Mouse (Mus musculus) kidney, adult 10 weeks (tissue): ENCODE data around the gene Erlec1. TPM values are rescaled to one million over a fixed set of nuclear protein-coding genes. Genes with fewer than 3 reads are reported as not detected.

Source experiments
- polyA plus RNA-seq: library from polyadenylated mRNA; stranded (reverse); fragments of 350-450 nt; fragmentation: Illumina TruSeq; extraction: RNeasy Lipid Tissue Mini Kit (QIAGEN cat#74804); gene quantifications from one replicate; pipeline ENCODE4 v1.2.3, GENCODE M21; 2014; ENCODE audit warnings: low read depth, low replicate concordance

The Erlec1 gene
- polyA plus RNA-seq: 192 TPM

DNA sequence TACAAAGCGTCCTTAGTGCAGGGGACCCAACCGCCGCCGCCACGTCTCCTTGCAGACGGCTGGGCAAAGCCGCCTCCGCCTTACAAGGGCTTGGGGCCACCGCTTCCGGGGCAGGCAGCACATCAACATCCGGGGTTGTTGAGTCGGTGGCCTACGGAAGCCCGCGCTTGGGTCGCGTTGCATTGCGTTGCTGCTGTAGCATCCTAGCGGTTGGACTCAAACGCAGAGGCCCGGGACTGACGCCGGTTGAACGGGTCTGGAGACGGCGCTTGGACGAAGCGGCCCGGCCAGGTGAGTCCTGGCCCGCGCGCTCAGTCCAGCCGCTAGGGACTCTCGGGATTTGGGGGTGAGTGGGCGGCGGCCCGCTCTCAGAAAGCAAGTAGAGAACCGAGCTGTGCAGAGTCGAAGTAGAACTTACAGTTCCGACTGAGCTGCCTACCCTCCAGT is at the start of gene Erlec1:
Gene Erlec1, minus strand, starts transcription at position 57 of the 447 bp plus-strand sequence.

DNA sequence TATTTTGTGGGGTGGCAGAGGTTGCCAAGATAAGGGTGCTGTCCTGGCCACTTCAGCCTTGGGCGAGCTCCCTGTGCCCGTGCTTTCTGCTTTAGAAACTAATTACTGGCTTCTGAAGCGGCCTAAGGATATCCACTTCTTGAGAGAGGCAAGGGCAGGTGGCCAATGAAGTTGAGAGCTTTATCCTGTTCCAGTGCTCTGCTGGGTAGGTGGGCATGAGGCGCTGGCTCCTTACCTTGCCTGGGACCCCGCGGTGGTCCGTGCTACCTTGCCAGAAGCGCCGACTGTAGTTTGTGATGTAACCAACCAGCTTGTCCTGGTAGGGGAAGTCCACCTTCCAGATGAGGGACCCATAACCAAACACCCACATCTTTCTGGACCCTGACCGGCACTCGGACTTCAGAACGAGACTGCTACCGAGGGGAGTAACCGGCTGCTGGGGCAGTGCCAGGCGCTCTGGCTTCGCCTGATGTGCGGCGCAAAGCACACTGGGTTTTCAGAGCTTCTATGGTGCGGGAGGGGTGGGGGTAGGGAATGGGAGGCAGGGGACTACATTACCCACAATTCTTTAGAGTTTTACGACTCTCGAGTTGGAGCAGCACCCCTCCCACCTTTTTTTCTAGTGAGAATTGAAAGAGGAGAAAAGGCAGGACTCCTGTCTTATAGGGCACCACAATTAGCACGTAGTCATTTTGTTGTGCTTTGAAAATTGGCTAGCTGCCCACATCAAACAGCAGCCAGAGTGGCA is 31.9 kb upstream of the Erlec1 start, which contains the start of gene Chac2:
Gene Chac2, minus strand, starts transcription at position 474 of the 748 bp plus-strand sequence.

DNA sequence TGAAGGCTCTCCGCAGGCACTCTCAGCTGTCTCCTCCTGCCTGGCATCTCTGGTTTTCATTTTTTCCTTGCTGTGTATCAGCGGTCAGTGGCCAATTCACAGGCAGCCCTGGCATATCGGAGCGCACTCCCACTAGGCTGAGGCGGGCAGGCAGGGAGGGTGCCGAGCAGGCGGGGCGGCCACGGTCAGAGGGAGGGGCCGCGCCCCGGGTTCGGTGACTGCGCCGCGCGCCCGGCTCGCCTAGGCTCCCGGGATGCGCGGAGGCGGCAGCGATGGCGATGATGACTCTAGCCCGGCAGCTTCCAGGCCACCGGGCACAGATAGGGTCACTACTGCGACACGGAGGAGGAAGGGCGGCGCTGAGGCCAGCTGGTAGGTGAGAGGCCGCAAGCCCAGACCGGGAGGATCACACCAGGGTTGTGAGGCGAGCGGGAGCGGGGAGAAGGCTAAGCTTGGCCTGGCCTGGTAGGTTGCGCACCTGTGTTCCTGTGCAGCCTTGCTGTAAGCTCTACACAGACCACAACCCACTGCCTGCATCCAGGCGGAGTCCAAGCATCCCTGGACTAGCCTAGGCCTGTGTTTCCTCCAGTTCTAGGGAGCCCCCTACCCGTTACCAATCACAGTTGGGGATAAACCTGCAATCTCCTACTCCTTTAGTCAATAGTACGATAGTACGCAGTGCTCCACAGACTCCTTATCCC is 68.8 kb downstream of the Erlec1 start, which contains the start of the genes Gpr75 and Asb3:
Gene Gpr75, plus strand, starts transcription at position 188 of the 701 bp plus-strand sequence.
Gene Asb3, plus strand, starts transcription at position 246 of the 701 bp plus-strand sequence.

Other genes starting within 250 kb of the Erlec1 start
- 194 TPM for gene Psme4, start 182.6 kb downstream of the Erlec1 start, polyA plus RNA-seq
- gene Gpr75, start 69.0 kb downstream of the Erlec1 start, polyA plus RNA-seq: not detected
- gene Asb3, start 68.9 kb downstream of the Erlec1 start, polyA plus RNA-seq: 18.4 TPM
- 154 TPM for gene Chac2, start 32.0 kb upstream of the Erlec1 start, polyA plus RNA-seq
- not detected for gene Gm17332, start 228.1 kb upstream of the Erlec1 start, polyA plus RNA-seq